Mouse (Mus musculus): ENCODE measurements around the gene Pcdh8.

GRCm38 (mm10) chr14:79754157-79754556 lies 17.0 kb downstream of the Pcdh8 start:
- no peak for TF ChIP-seq CTCF (IDR thresholded peaks at IDR 0.05; ENCODE audit: insufficient read depth, low read length)
- TF ChIP-seq POLR2A (IDR thresholded peaks at IDR 0.05; ENCODE audit: borderline replicate concordance, extremely low read depth, low read depth, low read length) = no peak
